Mouse (Mus musculus) right cerebral cortex, postnatal 25 days (tissue): ENCODE data around the gene Lgr6.

ENCODE experiments used
- DNase-seq: peaks from one replicate; pipeline ENCODE4 v3.0.0; 2022

Lgr6 gene

DNA sequence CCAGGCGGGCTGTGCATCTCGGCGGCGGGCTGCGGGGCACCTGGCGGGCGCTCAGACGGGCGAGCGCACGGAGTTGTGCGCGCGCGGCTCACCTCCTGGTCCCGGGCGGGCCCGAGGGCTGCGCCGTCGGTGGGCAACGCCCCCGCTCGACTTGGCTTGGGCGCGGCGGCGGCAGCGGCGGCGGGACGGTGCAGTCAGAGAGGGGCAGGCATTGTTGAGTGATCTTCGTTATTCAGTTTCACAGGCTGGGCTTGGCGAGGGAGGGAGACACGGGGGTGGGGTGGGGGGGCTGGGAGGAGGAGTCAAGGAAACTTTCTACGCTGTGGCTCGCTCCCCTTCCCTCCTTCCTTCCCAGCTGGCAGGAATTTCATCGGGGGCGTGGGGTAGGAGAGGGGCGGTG, at the start of gene Lgr6:
Gene Lgr6 (minus strand): TSS at position 153 of the 400 bp plus-strand sequence.
- no peak for DNase-seq

DNA sequence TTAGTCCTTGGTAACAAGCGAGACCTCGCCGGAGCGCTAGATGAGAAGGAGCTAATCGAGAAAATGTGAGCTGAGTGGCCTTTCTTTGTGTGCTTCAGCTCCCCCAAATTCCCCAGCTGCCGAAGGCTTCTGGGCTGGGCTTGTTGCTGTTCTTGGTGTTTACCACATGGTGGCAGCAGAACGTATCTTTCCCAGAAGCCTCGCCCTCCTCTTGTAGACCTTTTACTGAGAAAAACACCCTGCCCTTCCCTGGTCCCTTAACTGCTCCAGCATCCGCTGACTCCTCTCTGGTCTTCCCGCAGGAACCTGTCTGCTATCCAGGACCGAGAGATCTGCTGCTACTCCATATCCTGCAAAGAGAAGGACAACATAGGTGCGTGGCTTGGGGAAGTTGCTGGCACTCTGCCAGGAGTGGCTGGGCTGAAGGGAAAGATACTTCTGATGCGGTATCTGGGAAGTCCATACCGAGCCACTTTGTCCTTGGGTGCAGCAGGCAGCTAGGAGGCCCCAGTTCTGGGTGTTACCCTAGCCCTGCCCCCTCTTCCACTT, 49.4 kb upstream of the Lgr6 start:
- peak; percentile 83 for DNase-seq

DNA sequence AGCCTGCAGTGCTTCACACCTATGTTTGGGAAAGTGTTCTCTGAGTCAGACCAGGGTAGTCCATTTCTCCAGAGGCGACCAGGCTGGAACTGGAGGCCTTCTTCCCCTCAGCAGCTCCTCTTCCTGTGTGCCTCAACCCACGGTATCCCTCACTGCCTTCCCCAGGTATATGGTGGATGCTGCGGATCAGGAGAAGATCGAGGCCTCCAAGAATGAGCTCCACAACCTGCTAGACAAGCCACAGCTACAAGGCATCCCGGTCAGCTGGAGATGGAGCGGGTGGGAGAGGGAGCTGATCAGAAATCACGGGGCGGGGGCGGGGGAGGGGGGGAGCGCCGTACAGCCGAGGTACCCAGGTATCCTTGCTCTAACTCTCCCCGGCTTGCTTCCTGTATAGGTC, 48.9 kb upstream of the Lgr6 start:
- DNase-seq = no peak

DNA sequence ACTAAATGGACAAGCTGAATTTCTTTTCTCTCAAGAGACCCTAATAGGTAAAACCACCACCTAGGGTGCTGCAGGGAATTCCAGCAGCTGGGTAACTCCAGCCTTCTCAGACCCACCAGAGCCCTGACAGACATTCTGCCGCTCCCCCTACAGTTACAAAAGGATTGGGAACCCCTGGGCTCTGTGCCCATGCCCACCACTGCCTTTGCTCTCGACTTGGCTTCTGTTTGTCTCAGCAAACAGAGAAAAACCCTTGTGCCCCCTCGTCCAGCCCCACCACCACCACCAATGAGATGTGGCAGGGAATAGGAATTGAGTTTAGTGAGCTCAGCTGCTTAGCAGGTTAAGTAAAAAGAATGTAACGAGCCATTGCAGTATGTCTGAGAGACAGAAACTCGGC, 43.9 kb upstream of the Lgr6 start:
- no peak for DNase-seq

DNA sequence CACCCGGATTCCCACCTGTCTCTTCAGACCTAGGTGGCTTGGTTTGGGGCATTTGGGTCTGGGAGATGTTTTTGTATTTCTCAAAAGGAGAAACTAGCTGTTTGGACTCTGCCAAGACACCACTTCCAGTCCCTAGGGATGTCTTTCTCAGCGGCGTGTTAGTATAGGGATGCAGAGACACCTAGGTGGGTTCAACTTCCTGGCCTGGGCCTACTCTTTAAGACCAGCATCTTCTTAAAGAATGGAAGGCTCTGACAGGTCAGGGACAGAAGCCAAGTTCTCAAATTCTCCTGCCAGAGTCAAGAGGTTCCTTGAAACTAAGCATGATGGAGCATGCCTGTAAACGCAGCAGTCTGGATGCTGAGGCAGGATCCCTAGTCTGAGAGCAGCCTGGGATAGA, 43.4 kb upstream of the Lgr6 start:
- DNase-seq = no peak

DNA sequence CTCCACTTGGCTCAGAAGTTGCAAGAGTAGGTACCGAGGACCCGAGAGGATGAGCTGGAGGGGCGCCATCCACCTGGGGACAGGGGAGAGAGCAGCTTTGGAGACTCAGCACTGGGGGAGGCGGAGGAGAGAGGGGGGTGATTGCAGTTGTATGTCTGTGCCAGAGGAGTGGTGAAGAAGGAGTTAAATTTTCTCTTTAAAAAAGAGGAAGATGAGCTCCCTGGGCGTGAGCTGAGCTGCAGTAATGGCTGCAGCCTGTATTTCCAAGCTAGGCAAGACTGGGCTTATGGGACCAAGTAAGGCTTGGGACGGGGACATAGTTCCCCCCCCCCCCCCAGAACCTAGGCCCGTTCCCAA, 42.6 kb upstream of the Lgr6 start:
- no peak for DNase-seq

DNA sequence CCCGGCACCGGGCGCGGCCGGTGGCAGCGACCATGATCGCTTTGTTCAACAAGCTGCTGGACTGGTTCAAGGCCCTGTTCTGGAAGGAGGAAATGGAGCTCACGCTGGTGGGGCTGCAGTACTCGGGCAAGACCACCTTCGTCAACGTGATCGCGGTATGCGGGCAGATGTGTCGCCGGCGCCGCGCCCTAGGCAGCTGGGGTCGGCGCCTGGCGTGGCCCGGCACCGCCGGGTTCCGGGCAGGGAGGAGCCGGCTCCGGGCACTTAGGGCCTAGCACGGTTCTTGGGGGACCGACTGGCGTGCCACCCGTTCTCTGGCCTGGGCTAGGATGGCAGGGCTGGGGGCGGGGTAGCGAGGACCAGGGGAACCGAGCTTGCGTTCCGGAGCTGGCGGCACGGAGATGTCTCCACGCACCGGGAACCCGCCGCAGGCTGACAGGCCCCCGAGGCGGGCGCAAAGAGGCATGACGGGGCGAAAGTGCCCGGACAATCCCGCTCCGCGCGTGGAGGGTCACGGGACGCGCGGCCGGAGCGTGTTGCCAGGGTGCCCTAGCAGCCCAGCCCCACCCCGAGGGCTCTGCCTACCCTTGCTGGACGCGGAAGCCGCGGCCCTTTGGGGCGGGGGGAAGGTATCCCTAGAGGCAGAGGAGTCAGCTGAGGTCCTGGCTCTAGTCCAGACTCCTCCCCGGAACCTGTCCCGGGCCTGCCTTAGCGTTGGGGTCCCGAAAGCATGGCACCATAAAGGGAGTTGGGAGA, 42.0 kb upstream of the Lgr6 start:
- peak; percentile 78 for DNase-seq

DNA sequence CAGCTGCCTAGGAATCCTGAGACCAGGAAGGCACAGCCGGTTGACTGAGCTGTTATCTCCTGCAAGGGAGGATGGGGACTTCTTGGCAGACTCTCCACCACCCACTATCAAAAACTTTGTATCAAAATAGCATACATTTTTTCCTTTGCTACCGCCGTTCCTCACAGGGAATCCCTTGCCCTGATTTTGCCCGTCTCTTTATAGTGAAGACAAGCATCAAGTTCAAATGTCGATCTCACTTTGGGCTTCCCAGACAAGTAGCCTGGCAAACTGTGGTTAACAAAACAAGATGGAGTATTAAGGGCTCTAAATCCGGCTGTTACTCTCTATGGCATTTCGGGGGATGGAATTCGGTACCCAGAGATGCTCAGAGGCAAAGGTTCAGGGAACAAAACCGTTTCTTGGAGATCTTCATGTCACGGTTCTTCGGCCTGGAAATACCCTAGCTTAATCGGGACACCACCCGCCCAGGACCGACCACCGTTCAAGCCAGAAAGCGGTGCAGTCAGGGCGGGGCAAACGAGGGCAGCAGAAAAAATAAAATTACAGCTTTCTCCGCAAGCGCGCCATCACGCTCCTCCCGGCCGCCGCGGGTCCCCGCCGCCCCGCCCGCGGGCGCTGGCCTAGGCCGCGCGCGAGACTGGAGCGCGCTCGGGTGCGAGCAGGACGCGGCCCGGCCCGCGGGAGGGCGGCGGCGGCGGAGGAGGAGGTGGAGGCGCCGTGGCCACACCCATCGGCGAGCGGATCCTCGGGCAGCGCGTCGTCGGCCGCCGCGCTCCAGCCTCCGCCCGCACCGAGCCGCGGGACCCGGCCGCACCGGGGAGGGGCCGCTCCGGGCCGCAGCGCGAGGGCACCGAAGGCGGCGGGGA, 41.2 kb upstream of the Lgr6 start, which contains the start of gene Arl8a:
Gene Arl8a (plus strand): TSS at position 748 of the 869 bp plus-strand sequence.
- DNase-seq = peak; percentile 90

DNA sequence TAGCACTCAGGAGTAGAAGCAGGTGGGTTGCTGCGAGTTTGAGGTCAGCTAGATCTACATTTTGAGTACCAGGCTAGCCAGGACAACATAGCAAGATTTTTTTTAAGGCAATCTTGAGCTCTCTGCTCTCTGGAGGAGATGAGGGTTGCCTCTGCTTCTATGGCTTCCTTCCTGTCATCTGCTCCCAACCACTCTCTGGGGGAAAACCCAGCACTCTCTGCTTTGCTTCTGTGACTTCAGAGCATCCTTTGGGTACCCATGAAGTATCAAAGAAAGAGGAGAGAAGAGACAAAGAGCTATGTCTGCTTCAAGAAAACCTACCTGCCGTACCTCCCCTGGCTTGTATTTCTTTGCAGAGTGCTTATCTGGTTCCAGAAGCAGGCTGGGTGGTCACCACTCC, 38.9 kb upstream of the Lgr6 start:
- no peak for DNase-seq

DNA sequence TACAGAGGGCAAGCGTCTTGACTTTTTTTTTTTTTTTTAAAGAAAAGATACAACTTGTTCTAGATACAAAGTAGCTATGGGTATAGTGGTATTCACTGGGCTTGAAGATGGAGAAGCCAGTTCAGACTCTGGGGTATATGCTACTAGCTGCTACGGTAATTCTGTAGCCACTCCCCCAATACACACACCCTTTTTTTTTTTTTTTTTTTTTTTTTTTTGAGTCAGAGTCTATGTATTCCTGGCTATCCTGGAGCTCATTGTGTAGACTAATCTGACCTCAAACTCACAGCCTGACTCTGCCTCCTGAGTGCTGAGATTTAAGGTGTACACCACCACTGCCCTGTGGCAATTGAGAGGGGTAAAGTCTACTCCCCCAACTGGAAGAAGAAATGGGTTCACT, 37.4 kb upstream of the Lgr6 start:
- no peak for DNase-seq

DNA sequence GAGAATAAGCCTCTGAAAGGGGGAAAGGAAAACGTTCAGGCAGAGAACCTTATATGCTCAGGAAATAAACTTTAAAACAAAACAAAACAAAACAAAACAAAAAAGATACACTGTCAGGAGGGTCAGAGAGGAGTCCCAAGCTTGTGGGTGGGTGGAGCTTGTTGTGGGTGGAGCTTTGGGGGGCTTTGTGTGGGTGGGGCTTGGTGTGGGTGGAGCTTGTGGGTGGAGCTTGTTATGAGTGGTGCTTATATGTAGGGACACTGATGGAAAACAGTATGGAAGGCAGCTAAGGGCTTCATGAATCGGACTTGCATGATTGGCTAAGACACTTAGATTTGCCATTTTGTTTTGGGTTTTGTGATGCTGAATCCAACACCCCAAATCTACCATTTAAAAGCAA, 34.8 kb upstream of the Lgr6 start:
- DNase-seq = no peak

DNA sequence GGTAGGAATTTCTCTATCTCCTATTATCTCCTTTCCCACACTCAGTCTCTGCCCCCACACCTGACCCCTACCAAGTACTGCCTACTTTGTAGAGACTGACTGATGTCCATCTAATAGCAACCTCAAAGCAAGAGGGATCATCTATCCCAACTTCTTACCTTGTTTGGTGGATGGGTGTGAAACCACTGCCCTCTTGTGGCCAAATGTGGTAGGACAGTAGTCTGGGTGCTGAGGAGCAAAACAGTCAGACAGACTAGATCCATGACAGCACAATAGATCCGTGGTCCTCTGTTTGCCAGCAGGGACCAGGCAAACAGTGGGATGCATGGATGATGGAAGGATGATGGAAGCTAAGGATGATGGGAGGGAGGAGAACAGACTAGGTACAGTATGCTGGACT, 31.4 kb upstream of the Lgr6 start:
- no peak for DNase-seq

DNA sequence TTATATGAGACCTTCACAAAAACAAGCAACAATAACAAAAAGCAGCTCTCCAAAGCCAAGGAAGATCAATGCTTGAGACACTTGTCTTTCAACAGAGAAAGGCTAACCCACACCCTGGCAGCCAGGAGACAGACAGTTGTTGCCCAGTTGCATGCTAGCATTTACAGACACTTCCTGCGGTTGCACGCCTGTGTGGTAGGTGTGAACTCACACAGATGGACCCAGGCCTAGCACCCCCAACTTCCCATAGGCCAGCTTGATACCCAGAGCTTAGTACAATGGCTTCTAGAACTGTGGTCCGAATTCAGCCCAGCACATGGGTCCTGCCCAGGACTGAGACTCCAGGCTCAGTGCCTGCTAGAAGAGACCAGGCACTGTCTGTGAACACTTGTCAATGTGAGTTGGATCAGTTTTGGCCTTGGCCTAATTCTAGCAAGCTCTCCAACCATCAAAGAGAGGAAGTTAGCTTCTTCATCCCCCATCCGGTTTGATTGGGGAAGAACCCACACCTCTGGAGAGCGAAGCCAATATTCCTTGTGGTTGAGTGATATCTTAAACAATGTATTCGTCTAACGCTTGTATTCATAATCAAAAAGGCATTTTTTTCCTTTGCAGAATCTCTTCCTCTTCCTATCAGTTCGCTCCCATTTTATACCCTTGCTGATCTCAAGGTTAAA, 30.2 kb upstream of the Lgr6 start:
- no peak for DNase-seq

DNA sequence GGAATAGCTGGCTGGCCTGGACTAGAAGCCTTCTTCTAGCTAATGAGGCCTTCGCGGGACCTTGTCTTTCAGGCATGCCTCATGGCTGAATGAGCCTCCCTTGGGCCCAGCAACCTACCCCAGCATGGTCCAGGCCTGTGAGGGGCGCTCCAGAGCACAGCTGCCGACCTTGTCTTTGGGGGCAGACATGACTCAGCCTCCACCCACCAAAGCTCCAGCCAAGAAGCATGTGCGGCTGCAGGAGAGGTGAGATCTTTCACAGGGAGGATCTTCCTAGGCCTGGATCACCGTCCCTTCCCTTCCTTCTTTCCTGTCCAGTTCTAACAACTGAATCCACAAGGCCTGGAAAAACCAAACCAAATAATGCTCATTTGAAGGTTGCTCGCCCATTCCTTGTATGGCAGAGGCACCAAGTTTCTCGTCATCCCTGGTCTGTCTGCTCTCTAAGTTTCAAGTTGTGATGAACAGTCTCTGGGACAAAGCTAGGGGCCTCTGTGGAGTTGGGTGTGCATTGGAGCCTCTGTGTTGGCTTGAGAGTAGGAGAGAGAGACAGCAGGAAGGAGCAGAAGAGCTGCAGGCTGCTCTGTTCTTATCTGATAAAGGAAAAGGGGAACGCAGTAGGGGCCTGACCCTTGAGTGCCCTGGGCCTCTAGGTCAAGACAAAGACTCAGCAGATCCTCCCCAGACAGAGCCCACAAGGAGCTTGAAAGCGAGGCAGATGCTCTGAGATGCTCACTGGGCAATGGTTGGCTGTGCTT, 28.8 kb upstream of the Lgr6 start:
- no peak for DNase-seq

DNA sequence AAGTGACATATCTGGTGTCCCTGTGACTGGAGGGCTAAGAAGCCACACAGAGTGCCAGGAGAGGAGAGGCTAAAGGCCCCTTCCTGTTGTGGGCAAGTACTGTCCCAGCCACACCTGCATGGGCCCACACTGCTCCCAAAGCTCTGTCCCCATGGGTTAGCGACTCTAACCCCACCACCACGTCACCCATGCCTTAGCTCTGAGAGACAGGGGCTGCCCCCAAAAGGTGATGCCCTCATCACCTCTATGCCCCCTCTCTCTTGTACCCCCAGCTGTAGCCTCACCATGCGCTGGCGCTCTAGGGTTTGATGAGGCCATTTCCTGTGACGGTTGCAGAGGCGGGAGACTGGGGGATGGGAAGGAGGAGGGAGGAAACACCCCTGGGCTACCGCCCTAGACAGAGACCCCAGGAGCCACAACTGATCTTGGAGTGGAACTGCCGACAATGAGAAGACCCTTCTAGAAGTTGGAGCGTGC, 27.9 kb upstream of the Lgr6 start:
- DNase-seq = no peak

DNA sequence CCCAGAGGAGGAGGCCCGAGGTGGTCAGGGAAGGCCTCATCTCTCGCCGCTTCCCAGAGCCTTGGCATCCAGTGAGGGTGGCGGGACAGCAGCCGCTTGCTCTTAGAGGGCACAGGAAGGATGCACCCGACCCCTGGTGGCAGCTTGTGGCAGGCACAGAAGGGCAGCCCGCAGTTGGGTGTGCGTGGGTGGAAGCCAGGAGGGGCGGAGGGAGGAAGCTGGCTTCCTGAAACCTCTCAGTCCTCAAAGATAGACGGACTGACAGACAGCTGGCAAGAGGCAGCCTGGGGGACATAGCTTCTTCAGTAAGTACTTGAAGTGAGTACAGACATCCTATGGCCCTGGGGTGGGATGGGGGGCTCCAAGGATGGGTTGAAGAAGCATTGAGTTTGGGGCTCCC, 27.4 kb upstream of the Lgr6 start, which contains the start of gene Ptpn7:
Gene Ptpn7 (plus strand): TSS at position 228 of the 400 bp plus-strand sequence.
- DNase-seq = no peak

DNA sequence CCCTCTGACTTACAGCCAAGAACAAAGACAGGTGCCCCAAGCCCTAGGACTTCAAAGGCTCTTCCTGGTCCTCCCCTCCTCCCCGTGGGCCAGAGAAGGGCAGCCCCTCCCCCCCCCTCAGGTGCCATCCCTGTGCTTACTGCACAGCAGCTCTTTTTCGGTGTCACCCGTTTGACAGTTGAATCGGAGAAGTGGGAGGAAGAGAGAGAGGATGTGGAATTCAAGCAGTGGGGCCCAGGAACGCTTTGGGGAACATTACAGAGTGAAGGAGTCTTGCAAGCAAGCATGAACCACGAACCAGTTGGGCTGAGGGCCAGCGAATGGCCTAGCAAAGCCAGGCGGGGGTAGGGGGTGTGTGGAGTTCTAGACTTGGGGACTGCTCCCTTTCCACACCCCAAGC, 26.5 kb upstream of the Lgr6 start:
- no peak for DNase-seq

DNA sequence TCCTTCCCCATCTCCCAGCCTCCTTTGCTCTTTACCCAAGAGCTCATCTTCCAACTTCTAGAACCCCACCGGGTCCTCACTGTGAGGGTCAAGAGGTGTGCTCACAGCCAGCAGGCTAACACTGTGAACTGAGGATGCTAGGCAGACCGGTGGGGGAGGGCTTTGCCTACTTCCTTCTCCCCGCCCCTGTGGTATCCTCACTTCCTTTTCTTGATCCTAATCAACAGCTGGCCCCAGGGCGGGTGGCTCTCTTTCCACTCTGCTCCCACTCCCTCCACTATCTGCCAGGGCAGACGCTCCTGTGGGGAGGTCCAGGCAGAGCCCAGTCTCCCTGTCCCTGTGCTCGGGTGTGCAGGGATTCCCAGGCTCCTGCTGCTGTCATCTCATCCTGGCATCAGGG, 26.0 kb upstream of the Lgr6 start:
- DNase-seq = no peak

DNA sequence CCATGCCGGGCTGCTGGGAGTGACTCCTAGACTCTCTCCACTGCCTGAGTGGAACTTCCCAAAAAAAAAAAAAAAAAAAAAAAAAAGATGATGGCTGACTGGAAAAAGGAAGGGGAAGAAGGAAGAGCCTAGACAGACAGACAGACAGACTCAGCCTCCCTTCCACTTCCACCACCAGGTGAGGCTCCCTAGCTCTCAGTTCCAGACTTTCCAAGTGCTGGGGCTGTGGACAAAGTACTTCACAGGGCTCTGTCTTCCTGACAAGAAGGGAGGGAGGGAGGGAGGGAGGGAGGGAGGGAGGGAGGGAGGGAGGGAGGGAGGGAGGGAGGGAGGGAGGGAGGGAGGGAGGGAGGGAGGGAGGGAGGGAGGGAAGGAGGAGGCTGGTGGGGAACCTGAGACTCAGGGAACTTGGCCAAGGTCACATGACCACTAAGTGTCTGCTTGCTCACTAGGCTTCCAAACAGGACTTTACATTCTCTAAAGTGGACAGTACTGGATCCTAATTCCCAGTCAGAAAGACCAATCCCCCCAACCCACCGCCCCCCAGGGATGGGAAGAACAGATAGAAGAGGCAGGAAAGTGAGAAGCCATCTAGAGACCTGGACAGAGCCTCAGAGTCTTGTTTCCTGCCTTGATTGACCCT, 25.4 kb upstream of the Lgr6 start:
- DNase-seq = no peak

DNA sequence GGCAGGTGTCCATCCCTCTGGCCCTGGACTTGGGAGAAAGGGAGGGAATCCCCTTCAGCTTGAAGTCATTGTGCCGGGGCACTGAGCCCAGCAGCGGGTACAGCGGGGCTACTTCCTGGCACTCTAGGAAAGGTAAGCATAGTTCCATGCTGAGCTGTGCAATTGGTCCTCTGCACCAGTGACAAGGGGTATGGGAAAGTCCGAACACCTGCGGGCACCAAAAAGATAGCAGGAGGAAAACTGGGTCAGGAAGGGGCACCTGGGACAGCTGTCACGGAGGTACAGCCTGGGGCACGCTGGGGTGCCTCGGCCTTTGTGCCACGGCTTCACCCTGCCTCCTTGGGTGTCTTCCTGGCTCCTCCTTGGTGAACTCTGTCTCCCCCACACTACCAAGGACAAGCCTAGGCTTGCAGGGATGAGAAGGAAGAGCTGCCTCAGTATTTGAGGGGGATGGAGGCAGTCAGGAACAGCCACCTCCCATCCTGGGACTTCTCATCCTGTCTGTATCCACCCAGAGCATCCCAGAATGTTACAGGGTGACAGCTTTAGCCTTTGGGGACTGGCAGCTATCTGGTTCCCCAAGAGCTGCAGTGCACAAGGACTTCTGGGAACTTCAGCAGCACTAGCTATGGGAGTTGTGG, 24.6 kb upstream of the Lgr6 start:
- no peak for DNase-seq

DNA sequence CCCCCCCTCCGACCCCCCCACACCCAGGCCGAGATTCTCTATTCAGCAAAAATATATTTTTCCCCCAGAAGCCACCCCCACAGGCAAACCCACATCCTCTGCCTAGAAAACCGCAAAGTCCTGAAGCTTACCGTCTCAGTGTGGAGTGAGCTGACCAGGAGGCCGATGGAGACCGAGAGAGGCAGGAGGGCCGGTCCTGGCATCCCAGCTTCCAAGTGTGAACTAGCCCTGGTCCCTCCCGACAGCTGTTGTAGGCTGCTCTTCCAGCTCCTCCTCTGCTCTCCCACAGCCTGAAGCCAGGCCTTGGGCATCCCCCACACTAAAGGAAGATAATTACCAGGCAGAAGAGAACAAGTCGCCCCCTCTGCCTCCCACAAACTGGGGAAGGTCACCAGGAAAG, 23.9 kb upstream of the Lgr6 start:
- no peak for DNase-seq
